Mouse (Mus musculus) layer of hippocampus, adult 8-10 months (tissue): ENCODE measurements around the gene Hecw1. TPM values are rescaled to one million over a fixed set of nuclear protein-coding genes. Genes with fewer than 3 reads are reported as not detected.
A peak's percentile ranks its signal among the peaks of the same experiment; 100 is the strongest.
"Not testable (repeated sequence)": the region's sequence is repeated elsewhere in the genome, so short reads cannot be mapped to it uniquely, and the experiment has no call there.

Experiments
- DNase-seq, 2 experiments: peaks; one replicate each; pipeline ENCODE4 v3.0.0; 2022; ENCODE audit warnings: low spot score in 2 of 2
- total RNA-seq, 4 experiments: library from RNA; stranded (reverse); gene quantifications; 2 replicates each; pipeline ENCODE4 v1.2.4; 2022

Gene Hecw1
- total RNA-seq, 4 experiments from 2014 or later = 60.8 to 92.2 (median 69.4) TPM

DNA sequence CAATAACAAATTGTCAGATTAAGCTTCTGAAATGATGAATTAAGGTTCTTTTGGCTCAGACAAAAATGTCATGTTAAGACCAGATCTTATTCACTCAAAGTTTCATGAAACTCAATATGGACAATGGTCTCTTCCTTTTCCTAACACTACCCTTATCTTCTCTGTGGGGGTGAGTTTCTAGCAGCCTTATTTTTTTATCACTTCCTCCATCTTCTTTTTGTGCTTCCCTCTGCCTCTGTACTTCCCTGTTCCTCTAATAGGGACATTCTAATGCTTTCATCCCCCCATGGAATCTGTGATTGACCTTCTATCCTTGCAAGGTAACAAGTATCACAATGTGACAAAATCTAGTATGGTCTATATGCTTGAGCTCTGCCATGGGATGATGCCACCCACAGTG is 148.6 kb downstream of the Hecw1 start:
- no peak for DNase-seq

DNA sequence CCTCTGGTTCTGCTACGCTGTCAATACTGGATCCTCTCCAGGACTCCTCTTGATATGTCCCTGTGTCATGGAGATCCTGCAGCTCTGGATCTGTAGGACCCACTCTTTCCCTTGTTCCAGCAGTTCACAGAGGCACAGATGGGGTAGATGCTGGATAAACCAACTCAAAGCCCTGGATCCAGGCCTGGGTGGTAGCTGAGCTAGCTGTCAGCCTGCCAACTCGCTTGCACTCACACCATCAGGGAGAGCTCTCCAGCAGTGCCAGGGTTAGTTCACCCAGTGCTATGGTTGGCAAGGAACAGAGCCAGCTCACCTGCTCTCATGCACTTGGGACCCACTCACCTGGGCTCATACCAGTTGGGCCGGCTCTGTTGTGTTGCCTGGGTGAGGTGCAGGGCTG is 157.5 kb downstream of the Hecw1 start:
- DNase-seq = peak; percentile 21 to 43

DNA sequence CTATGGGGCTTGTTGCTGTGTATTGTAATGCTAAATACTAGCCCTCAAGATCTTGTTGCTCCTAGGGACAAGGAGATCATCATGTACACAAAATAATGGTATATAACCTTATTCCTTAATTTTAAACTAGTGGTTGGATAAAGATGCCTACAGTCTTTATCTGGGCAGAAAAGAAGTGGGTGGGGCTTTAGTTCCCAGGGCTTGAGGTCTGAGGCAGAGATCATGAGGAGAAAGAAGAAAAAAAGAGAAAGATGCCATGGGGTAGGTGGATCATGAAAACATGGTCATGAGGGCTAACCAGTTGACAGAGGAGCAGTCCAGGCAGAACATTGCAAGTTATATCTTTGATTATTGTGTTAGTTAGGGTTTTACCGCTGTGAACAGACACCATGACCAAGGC is 195.8 kb downstream of the Hecw1 start:
- no peak for DNase-seq

DNA sequence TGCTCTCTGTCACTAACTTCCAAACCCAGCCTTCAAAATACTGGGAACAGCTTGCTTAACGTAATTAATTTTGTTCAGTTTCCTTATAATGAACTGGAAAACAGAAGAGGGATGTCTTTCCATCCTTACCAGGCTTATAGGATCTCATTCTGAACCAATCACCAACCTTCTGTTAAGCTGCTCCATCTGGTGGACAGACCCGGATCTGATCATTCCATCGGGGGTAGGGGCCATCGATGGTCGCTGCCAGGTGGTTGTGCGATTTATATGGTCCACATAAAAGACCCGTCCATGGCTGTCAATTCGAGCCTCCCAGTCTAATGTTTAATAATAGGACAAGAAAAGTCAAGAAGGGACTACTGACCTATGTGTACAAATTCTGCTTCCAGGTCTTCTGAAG is 216.4 kb downstream of the Hecw1 start:
- no peak for DNase-seq

DNA sequence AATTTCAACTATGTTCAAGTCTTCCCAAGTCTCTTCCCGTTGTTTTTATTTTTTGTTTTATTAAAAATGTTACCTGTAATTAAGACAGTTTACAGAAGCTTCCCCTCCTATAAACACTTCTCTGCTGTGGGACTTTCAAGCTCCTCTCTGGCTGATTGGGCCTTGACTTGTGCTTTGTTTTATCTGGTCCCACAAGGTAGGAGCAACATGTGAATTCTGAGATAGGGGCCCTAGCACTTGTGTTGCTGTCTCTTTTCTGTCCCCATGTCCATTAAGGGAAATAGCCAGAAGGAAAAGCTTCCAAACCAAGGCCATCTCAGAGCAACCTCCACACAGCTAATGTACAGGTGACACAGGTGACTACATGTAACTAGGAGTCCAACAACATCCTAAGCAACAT is 218.9 kb downstream of the Hecw1 start:
- DNase-seq = no peak

DNA sequence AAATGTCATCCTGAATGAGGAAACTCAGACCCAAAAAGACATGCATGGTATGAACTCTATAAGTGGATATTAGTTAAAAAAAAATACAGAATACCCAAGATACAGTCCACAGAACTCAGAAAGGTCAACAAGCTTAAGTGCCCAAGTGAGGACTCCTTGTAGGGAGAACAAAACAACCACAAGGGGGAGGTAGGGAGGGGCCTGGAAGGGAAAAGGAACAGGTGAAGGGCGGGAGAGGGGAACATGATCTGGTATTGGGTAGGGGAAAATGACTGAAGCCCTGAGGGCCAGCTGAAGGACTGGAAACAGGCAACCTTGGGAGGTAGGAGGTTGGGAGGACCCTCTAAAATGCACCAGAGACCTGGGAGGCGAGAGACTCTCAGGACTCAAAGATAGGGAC is 220.1 kb downstream of the Hecw1 start:
- DNase-seq = no peak

DNA sequence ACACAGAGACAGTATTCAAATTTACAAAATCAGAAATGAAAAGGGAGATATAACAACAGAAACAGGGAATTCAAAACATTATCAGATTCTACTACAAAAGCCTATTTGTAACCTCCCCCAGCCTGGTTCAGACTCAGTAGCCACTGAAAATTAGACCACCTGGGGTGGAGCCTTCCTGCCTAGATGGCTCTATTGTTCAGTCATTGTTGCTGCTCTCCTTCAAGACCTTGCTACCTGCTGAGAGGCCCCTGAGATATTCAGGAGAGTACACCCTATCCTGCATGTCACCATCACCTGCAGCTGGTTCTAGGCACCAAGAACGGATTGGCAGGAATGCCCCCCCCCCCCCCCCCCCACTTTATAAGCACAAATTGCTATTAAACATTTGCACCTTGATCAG is 233.0 kb downstream of the Hecw1 start:
- no peak for DNase-seq

DNA sequence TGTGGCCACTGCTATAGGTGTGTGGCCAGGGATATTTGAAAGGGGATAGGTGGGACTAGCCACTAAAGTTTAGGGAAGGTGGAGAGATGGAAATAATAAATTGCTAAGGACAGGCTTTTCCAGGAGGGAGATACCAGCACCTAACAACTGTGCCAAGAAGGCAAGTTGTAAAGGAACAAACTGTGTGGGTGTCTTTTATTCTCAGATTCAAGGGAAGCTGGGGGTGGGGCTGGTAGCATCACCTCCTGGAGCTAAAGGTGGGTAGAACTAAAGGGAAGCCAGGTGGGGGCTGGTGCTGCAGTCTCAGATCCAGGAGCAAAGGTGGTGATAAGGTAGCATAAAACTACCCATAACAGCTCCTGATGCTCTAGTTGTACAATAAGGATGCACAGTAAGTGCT is 251.6 kb downstream of the Hecw1 start:
- no peak for DNase-seq

DNA sequence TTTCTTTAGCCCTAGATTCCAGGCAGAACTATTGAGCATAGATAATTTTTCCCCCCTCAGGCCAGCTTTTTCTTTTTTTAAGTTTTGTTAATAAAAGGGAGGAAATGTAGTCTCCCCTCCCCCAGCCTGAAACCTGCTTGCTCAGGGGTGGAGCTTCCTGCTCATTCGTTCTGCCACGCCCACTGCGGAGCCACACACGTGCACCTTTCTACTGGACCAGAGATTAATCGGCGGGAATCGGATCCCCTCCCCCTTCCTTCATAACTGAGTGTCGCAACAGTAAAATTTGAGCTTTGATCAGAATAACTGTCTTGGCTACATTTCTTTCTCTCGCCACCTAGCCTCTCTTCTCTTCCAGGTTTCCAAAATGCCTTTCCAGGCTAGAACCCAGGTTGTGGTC is 262.1 kb downstream of the Hecw1 start:
- DNase-seq = not testable (repeated sequence)

DNA sequence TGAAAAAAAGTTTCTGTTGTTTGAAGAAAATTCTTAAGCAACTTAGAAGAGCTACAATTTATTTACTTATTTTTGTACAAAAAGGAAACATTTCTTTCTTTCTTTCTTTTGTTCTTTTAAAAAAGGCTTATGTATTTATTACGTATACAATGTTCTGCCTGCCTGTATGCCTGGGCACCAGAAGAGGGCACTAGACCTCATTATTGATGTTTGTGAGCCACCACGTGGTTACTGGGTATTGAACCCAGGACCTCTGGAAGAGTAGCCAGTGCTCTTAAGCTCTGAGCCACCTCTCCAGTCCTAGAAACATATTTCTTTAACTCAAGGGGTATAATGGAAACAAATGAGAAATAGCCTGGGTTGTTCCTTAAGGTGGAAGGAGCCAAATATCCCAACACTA is 277.1 kb downstream of the Hecw1 start:
- no peak for DNase-seq

DNA sequence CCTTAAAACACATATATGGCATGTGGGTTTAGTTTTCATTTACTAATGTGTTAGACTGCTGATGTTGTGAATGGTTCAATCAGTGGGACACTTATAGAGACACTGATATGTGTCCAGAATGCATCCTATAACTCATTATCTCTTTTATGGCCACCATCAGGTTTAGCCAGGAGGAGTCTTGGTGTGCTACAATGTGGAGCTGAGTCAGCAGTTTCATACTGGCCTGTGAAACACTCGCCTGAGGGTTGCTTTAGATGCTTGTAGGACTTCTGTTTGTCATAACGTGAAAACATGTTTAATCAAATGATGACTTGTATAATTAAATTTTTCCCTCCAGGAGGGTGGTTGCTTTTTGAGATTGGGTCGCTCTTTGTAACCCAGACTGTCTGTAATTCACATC is 343.4 kb downstream of the Hecw1 start:
- DNase-seq = no peak

DNA sequence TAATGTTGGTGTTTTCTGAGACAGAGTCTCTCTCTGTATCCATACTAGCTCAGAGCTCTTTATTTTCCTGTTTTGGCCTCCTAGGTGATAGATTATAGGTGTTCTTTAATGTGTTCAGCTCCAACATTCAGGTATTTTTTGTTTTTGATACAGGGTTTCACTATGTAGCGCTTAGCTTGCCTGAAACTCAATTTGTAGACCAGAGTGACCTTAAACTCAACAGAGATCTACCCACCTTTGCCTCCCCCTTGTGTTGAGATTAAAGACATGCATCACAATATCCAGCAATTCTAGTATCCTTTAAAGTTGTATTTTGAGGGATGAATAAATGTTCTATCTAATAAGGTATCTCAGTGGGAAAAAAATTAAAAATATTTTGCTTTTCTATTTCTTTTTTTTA is 345.0 kb downstream of the Hecw1 start:
- no peak for DNase-seq

Other genes with a start within 250 kb of the Hecw1 start
- gene Mrpl32, start 89.9 kb upstream of the Hecw1 start, total RNA-seq = 10 to 100 TPM; 24.2 to 31.8 (median 27.3) TPM
- 10 to 100 TPM; 61.1 to 67.5 (median 63.3) TPM for gene Psma2, start 90.0 kb upstream of the Hecw1 start, total RNA-seq
- gene AW209491, start 106.9 kb upstream of the Hecw1 start, total RNA-seq = 10 to 100 TPM; 21.3 to 22.9 (median 22.4) TPM